Mouse (Mus musculus): ENCODE results near the gene Cyb561d1. TPM values are rescaled to one million over a fixed set of nuclear protein-coding genes. Genes with fewer than 3 reads are reported as not detected.

Cyb561d1 gene
- 14.3 TPM for polyA plus RNA-seq (2017; shearing (Covaris generic))

DNA sequence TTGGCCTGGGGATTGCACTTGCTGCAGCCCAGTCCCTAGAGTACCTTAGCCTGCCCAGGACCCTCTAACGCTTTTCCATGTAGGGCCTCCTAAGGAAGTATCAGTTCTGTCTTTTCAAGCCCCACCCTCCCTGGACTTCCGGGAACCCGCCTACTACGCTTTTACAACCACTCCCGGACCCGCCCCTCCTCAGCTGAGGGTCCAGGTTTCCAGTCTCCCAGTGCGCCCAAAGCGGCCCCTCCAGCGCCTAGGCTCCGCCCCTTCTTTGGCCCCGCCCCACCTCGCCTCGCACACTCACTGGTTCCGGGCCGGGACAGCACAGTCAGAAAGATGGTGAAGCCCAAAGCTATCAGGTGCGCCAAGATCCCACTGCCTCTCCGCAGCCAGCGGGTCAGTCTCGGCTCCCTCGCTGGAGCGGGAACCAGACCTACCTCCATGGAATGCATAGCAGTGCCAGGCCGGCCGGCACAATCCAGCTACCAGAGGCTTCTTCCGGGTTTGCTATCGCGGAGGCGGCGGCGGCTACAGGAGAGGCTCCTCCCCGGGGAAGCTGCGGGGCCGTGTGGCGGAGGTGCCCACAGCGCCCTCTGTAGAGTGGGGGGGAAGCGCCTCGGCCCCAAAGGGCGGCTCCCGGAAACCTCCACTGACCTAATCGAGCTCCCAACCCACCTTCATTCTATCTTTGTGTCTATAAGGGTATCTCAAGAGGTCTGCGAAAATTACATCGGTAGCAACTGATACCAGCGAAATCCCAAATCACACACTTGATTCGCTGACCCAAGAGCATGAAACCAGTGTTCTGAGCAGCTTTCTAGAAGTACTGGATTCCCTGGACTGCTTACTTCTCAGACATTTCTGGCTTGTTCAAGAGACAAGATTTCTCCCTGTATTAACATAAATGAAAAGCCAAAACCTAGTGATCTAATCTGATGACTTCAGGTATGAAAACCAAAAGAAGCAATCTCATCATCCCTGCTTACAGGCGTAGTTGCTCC, at the start of gene Cyb561d1:
Cyb561d1 (minus strand) TSS at position 884 of the 995 bp plus-strand sequence.

DNA sequence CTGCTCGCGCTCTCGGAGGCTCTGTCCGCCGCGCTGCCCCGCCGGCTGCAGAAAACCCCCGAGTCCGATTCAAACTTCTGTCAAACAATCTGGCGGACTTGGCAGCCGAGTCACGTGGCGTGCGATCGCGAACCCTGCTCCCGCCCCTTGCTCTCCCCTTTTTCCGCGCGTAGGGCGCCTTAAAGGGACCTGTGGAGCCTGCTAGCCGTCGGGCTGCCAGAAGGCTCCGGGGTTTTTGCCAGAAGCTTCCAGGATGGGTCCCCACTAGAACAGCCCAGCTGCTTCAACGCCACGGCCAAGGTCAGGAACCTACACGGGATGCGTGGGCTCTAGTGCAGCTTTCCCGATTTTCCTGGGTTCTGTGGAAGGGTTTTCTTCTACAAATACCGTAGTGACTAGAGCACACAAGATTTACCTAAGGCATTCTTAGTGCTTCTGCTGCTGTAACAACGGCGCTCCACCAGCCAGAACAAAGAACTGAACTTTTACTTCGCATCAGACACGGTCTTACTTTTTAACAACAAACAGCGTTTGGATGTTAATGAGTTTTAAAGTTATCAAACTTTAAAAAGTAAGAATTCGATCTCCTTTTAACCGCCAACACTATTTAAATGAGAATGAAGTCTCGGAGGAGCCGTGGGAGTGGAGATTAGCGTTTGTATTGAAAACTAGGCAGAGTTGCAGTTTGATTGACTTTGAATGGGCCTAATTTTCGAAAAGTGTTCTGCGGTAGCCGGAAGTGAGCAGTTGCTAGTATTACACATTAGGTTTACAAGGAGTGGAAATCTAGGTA, 25.7 kb upstream of the Cyb561d1 start, which contains the start of gene Sypl2:
Sypl2 (minus strand) TSS at position 91 of the 793 bp plus-strand sequence.

DNA sequence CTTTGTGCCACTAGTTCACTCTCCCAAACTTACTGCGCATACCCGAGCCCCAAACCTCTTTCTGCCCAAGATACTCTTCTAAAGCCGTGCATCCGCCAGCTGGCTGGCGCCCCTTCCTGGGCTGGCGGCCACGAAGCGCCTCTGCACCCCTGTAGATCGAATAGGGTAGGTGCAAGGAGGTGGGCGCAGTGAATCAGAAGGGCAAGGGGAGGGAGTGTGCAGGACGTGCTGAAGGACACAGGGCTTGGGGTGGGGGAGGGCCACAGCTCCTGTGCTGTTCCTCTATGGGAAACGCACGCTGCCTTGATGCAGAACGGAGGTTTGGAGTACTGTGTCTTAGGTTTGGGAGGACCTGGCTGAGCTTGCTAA, 9.7 kb upstream of the Cyb561d1 start, which contains the start of gene Atxn7l2:
Atxn7l2 (minus strand) TSS at position 164 of the 369 bp plus-strand sequence.

DNA sequence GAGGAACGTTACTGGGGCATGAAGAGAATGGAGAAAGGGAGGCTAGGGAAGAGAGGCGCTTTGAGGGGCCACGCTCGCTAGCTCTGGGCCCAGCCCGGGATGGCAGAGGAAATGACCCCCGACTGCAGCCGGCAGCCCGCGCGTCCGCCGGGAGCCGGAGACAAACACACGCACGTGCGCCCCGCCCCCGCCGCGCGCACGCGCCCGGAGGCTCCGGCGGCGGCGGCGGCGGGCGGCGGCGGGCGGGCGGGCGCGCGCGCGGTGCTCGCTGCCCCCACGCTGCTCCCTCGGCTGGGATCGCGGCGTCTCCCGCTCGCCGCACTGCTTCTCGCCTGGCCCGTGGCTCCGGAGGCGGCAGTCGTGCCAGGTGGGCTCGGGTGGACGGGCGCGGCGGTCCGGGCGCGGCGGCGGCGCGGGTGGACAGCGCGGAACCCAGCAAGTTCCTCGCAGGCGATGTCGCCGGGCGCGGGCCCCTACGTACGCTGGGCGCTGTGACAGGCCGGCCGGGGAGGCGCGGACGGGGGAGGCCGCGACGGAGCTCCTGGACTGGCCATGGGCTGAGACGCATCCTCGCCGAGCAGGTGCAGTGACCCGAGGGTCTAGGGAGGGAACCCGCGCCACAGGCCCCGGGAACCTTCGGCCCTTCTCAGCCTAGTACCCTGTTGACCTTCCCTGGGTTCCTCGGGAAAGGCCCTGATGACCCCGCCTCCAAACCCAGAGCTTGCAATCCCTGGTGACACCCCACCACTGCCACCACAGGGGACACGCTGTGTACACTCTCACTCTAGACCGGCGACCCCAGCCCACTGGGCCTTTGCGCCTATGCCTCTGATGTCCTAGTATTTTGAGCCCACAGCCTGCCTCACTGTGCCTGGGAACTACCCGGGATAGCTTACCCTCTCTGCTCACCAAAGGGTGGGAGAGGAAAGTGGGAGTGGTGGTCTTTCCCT, 14.6 kb downstream of the Cyb561d1 start, which contains the start of gene Amigo1:
Amigo1 (plus strand) TSS at position 238 of the 950 bp plus-strand sequence.

DNA sequence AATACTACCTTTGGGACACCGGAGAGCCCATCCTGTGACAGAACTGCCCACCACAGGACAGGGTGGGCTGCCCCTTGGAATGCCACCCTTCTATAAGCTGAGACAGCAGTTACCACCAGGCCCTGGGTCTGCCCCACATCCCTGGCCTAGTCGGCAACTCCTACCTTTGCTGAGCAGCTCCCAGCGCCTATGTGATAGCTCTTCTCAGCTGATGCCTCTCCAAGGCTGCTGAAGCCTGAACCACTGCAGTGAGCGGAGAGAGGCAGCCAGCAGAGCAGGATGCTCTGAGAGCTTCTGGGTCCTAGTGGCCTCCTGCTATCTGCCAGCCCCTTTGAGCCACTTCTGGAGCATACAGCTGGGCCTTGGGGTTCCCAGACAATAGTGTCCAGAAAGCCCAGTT, 46.4 kb downstream of the Cyb561d1 start, which contains the start of gene Gpr61:
Gpr61 (minus strand) TSS at position 227 of the 400 bp plus-strand sequence.

Other genes starting within 250 kb of the Cyb561d1 start
- gene Gstm3, start 231.9 kb downstream of the Cyb561d1 start, polyA plus RNA-seq (2017; shearing (Covaris generic)) = not detected
- not detected for gene Gstm2, start 214.8 kb downstream of the Cyb561d1 start, polyA plus RNA-seq (2017; shearing (Covaris generic))
- 0.67 TPM for gene Gstm1, start 183.2 kb downstream of the Cyb561d1 start, polyA plus RNA-seq (2017; shearing (Covaris generic))
- gene Gstm4, start 156.3 kb downstream of the Cyb561d1 start, polyA plus RNA-seq (2017; shearing (Covaris generic)) = 3.4 TPM
- gene Ampd2, start 114.6 kb downstream of the Cyb561d1 start, polyA plus RNA-seq (2017; shearing (Covaris generic)) = 23.5 TPM
- not detected for gene Gnat2, start 108.4 kb downstream of the Cyb561d1 start, polyA plus RNA-seq (2017; shearing (Covaris generic))
- 175 TPM for gene Gnai3, start 55.1 kb downstream of the Cyb561d1 start, polyA plus RNA-seq (2017; shearing (Covaris generic))
- gene Gpr61, start 46.3 kb downstream of the Cyb561d1 start, polyA plus RNA-seq (2017; shearing (Covaris generic)) = not detected
- 1.4 TPM for gene Amigo1, start 14.9 kb downstream of the Cyb561d1 start, polyA plus RNA-seq (2017; shearing (Covaris generic))
- 14.2 TPM for gene Atxn7l2, start 9.7 kb upstream of the Cyb561d1 start, polyA plus RNA-seq (2017; shearing (Covaris generic))
- gene Sypl2, start 25.4 kb upstream of the Cyb561d1 start, polyA plus RNA-seq (2017; shearing (Covaris generic)) = not detected
- 59.2 TPM for gene Psma5, start 55.7 kb upstream of the Cyb561d1 start, polyA plus RNA-seq (2017; shearing (Covaris generic))
- gene Sort1, start 82.9 kb upstream of the Cyb561d1 start, polyA plus RNA-seq (2017; shearing (Covaris generic)) = 0.09 TPM
- gene Mybphl, start 163.7 kb upstream of the Cyb561d1 start, polyA plus RNA-seq (2017; shearing (Covaris generic)) = not detected
- 1.9 TPM for gene Psrc1, start 182.6 kb upstream of the Cyb561d1 start, polyA plus RNA-seq (2017; shearing (Covaris generic))
- gene Celsr2, start 214.3 kb upstream of the Cyb561d1 start, polyA plus RNA-seq (2017; shearing (Covaris generic)) = 0.72 TPM
- gene Sars, start 244.0 kb upstream of the Cyb561d1 start, polyA plus RNA-seq (2017; shearing (Covaris generic)) = 126 TPM